Mouse (Mus musculus) kidney, adult 9 months (tissue): ENCODE results near the gene Rab35.
A peak's percentile ranks its signal among the peaks of the same experiment; 100 is the strongest.

Experiments used
- DNase-seq: peaks from one replicate; pipeline ENCODE4 v3.0.0; 2022

Rab35 gene

GRCm38 (mm10) chr5:115650885-115651284 is 19.2 kb downstream of the Rab35 start:
- no peak for DNase-seq

- no peak for DNase-seq
These were observed 20.1 kb downstream of the Rab35 start for GRCm38 (mm10) chr5:115651821-115652220.

- peak; percentile 100 for DNase-seq
These were observed 21.2 kb downstream of the Rab35 start for GRCm38 (mm10) chr5:115652681-115653575.

- DNase-seq: no peak
These were observed 22.1 kb downstream of the Rab35 start for GRCm38 (mm10) chr5:115653776-115654175.

- no peak for DNase-seq
These were observed 25.0 kb downstream of the Rab35 start for GRCm38 (mm10) chr5:115656677-115657076.

GRCm38 (mm10) chr5:115657234-115657633 is 25.5 kb downstream of the Rab35 start:
- no peak for DNase-seq

- no peak for DNase-seq
These were observed 26.6 kb downstream of the Rab35 start for GRCm38 (mm10) chr5:115658352-115658751.

GRCm38 (mm10) chr5:115662658-115663057 is 30.9 kb downstream of the Rab35 start:
- DNase-seq: no peak

- peak; percentile 40 for DNase-seq
These were observed 34.8 kb downstream of the Rab35 start for GRCm38 (mm10) chr5:115666366-115667065.

- peak; percentile 81 for DNase-seq
These were observed 35.5 kb downstream of the Rab35 start for GRCm38 (mm10) chr5:115667210-115667609.

GRCm38 (mm10) chr5:115667894-115668293 is 36.2 kb downstream of the Rab35 start:
- DNase-seq: no peak

- no peak for DNase-seq
These were observed 37.3 kb downstream of the Rab35 start for GRCm38 (mm10) chr5:115668986-115669385.

GRCm38 (mm10) chr5:115669974-115670373 is 38.3 kb downstream of the Rab35 start:
- DNase-seq: no peak

- no peak for DNase-seq
These were observed 38.7 kb downstream of the Rab35 start for GRCm38 (mm10) chr5:115670406-115670805.

GRCm38 (mm10) chr5:115671846-115672245 is 40.1 kb downstream of the Rab35 start:
- no peak for DNase-seq

- no peak for DNase-seq
These were observed 53.4 kb downstream of the Rab35 start for GRCm38 (mm10) chr5:115685126-115685525.

- DNase-seq: peak; percentile 24
These were observed 55.0 kb downstream of the Rab35 start for GRCm38 (mm10) chr5:115686716-115687115.

GRCm38 (mm10) chr5:115693271-115693670 is 61.6 kb downstream of the Rab35 start:
- no peak for DNase-seq

- no peak for DNase-seq
These were observed 63.6 kb downstream of the Rab35 start for GRCm38 (mm10) chr5:115695191-115695770.

GRCm38 (mm10) chr5:115696811-115697210 is 65.1 kb downstream of the Rab35 start:
- DNase-seq: peak; percentile 72
